ENCODE assay signal across 12 mouse cellular contexts in genomic region chr5:120568964-120569363, GRCm38 (mm10). TPM values are rescaled to one million over a fixed set of nuclear protein-coding genes. Genes with fewer than 3 reads are reported as not detected.
DNase-seq lines count a peak whose midpoint lies in the region; ATAC-seq and TF ChIP-seq lines count a peak whose summit lies in the region.
"Had no signal": no experiment of that assay in that cellular context is flagged by ENCODE, and none has a peak within 500 bp of the region (broad histone marks: within the 10 kb centered on the region; RNA-seq: fewer than 3 reads in every experiment).

No protein-coding gene starts in this region.

- 80% methylated on average over 4 of the region's 4 CpGs for WGBS in lung, embryonic 15.5 days
- 77% methylated on average over 4 of the region's 4 CpGs for WGBS in limb, embryonic 14.5 days
- 78% methylated on average over 4 of the region's 4 CpGs for WGBS in stomach, embryonic 15.5 days

- no peaks in the 10 kb centered on the region for H3K36me3 ChIP-seq in lung, embryonic 15.5 days
- no peaks in the 10 kb centered on the region for H3K36me3 ChIP-seq in limb, embryonic 14.5 days (ENCODE audit: control insufficient read depth, insufficient read depth, low read length)
- H3K36me3 ChIP-seq in stomach, embryonic 15.5 days, result no peaks in the 10 kb centered on the region

- H3K27me3 ChIP-seq in lung, embryonic 15.5 days, result no peaks in the 10 kb centered on the region
- no peaks in the 10 kb centered on the region for H3K27me3 ChIP-seq in limb, embryonic 14.5 days (ENCODE audit: control insufficient read depth, insufficient read depth, low read length)
- H3K27me3 ChIP-seq in stomach, embryonic 15.5 days (replicated peaks), result no peaks in the 10 kb centered on the region

- H3K4me2 ChIP-seq in lung, embryonic 15.5 days, result no peak overlapping the region
- no peak overlapping the region for H3K4me2 ChIP-seq in limb, embryonic 14.5 days (replicated peaks; ENCODE audit: low read depth, low read length, severe bottlenecking)
- no peak overlapping the region for H3K4me2 ChIP-seq in stomach, embryonic 15.5 days

- peak overlapping the region; percentile 16; the same call in 1 of the 2 replicates for H3K27ac ChIP-seq in lung, embryonic 15.5 days
- H3K27ac ChIP-seq in limb, embryonic 14.5 days (replicated peaks; ENCODE audit: low read depth, low read length), result peak overlapping the region; percentile 84
- H3K27ac ChIP-seq in stomach, embryonic 15.5 days, result 0 out of 2 replicates have a peak overlapping the region, but pooled peaks have one; percentile 77

- peaks cover 84% of the 10 kb centered on the region for H3K4me1 ChIP-seq in lung, embryonic 15.5 days
- peaks cover 81% of the 10 kb centered on the region for H3K4me1 ChIP-seq in limb, embryonic 14.5 days (ENCODE audit: control insufficient read depth, insufficient read depth, low read length)
- H3K4me1 ChIP-seq in stomach, embryonic 15.5 days, result peaks cover 75% of the 10 kb centered on the region

- no peak overlapping the region for H3K9ac ChIP-seq in lung, embryonic 15.5 days
- H3K9ac ChIP-seq in limb, embryonic 14.5 days (ENCODE audit: low read depth, low read length, severe bottlenecking), result no peak overlapping the region
- no peak overlapping the region for H3K9ac ChIP-seq in stomach, embryonic 15.5 days

- no peak for TF ChIP-seq POLR2A in limb, embryonic 14.5 days (IDR thresholded peaks at IDR 0.05; ENCODE audit: borderline replicate concordance, extremely low read depth, insufficient read depth, insufficient read length)

- peak; percentile 60 for DNase-seq in adrenal gland, adult 2 months
- no peak for DNase-seq in adrenal gland, adult 8-10 months
- DNase-seq in lung, postnatal 14 days, result no peak
- DNase-seq in limb, embryonic 14.5 days (ENCODE audit: low spot score), result no peak
- DNase-seq in embryo, embryonic 11 days, result no peak
- no peak for DNase-seq in urinary bladder, postnatal 14 days (ENCODE audit: low spot score)
- DNase-seq: heart, postnatal 14 days; kidney, postnatal 36 days; spleen, adult 18-20 months had no signal

- no peak overlapping the region for H3K4me3 ChIP-seq in lung, embryonic 15.5 days
- H3K4me3 ChIP-seq in limb, embryonic 14.5 days (replicated peaks; ENCODE audit: low read length), result no peak overlapping the region
- no peak overlapping the region for H3K4me3 ChIP-seq in stomach, embryonic 15.5 days (replicated peaks)

- ATAC-seq in lung, embryonic 15.5 days (ENCODE audit: borderline replicate concordance, extremely low read depth, low FRiP score, low TSS enrichment), result no peak
- ATAC-seq in limb, embryonic 14.5 days (ENCODE audit: low FRiP score, low read depth), result no peak
- no peak for ATAC-seq in stomach, embryonic 15.5 days (ENCODE audit: insufficient read depth, low FRiP score, low read depth)

- no peaks in the 10 kb centered on the region for H3K9me3 ChIP-seq in lung, embryonic 15.5 days
- H3K9me3 ChIP-seq in limb, embryonic 14.5 days (ENCODE audit: control insufficient read depth, low read length), result no peaks in the 10 kb centered on the region
- no peaks in the 10 kb centered on the region for H3K9me3 ChIP-seq in stomach, embryonic 15.5 days

RNA-seq across cellular contexts. Expression of gene Tpcn1, which starts 19.5 kb away (rescaled TPM):
- total RNA-seq in adrenal gland, adult 2 months (2021), result 10 to 100 TPM; 38.1 to 51.3 TPM
- polyA plus RNA-seq in adrenal gland, adult 2 months (2012; rRNA removed), result 48.9 and 59.8 TPM in 2 replicates
- total RNA-seq in adrenal gland, adult 8-10 months (2022), result 10 to 100 TPM; 33.9 to 44.5 (median 40.0) TPM
- 18.6 and 20.3 TPM in 2 replicates for polyA plus RNA-seq in lung, embryonic 15.5 days (2015; fragmentation: Nextera tagmentation; extraction: Ambion mirVana)
- 47.1 and 64.9 TPM in 2 replicates for polyA plus RNA-seq in limb, embryonic 14.5 days (2012; rRNA removed)
- 24.3 and 25.2 TPM in 2 replicates for polyA plus RNA-seq in limb, embryonic 14.5 days (2014; fragmentation: Nextera tagmentation; extraction: Ambion mirVana)
- 25.5 and 25.7 TPM in 2 replicates for polyA plus RNA-seq in stomach, embryonic 15.5 days (2015; fragmentation: Nextera tagmentation; extraction: Ambion mirVana)

RNA-seq across cellular contexts. Expression of gene Iqcd, which starts 19.9 kb away (rescaled TPM):
- total RNA-seq in adrenal gland, adult 2 months (2021), result under 1 TPM; 0.29 to 0.55 TPM
- polyA plus RNA-seq in adrenal gland, adult 2 months (2012; rRNA removed), result 0.29 and 0.49 TPM in 2 replicates
- total RNA-seq in adrenal gland, adult 8-10 months (2022), result 1 to 10 TPM in 2 of 4 experiments, under 1 TPM in 2; 0.42 to 1.8 (median 1.1) TPM
- polyA plus RNA-seq in lung, embryonic 15.5 days (2015; fragmentation: Nextera tagmentation; extraction: Ambion mirVana), result 0.34 and 0.64 TPM in 2 replicates
- polyA plus RNA-seq in limb, embryonic 14.5 days (2012; rRNA removed), result 0.90 and 1.4 TPM in 2 replicates
- polyA plus RNA-seq in limb, embryonic 14.5 days (2014; fragmentation: Nextera tagmentation; extraction: Ambion mirVana), result 0.12 and 0.43 TPM in 2 replicates
- polyA plus RNA-seq in stomach, embryonic 15.5 days (2015; fragmentation: Nextera tagmentation; extraction: Ambion mirVana), result 0.40 and 0.69 TPM in 2 replicates
- total RNA-seq: ES-E14 had no signal

RNA-seq across cellular contexts. Expression of gene Rita1, which starts 43.4 kb away (rescaled TPM):
- total RNA-seq in adrenal gland, adult 2 months (2021), result 10 to 100 TPM; 11.6 to 22.7 TPM
- polyA plus RNA-seq in adrenal gland, adult 2 months (2012; rRNA removed), result 32.5 and 33.5 TPM in 2 replicates
- 10 to 100 TPM; 17.0 to 30.2 (median 22.3) TPM for total RNA-seq in adrenal gland, adult 8-10 months (2022)
- 11.1 and 11.6 TPM in 2 replicates for polyA plus RNA-seq in lung, embryonic 15.5 days (2015; fragmentation: Nextera tagmentation; extraction: Ambion mirVana)
- 25.4 TPM in 2 replicates for polyA plus RNA-seq in limb, embryonic 14.5 days (2012; rRNA removed)
- polyA plus RNA-seq in limb, embryonic 14.5 days (2014; fragmentation: Nextera tagmentation; extraction: Ambion mirVana), result 10.2 and 11.6 TPM in 2 replicates
- 10.4 and 11.4 TPM in 2 replicates for polyA plus RNA-seq in stomach, embryonic 15.5 days (2015; fragmentation: Nextera tagmentation; extraction: Ambion mirVana)

RNA-seq across cellular contexts. Expression of gene Ddx54, which starts 43.6 kb away (rescaled TPM):
- total RNA-seq in adrenal gland, adult 2 months (2021), result 10 to 100 TPM; 46.8 to 49.5 TPM
- 42.7 and 49.6 TPM in 2 replicates for polyA plus RNA-seq in adrenal gland, adult 2 months (2012; rRNA removed)
- total RNA-seq in adrenal gland, adult 8-10 months (2022), result 10 to 100 TPM; 44.1 to 57.3 (median 56.5) TPM
- polyA plus RNA-seq in lung, embryonic 15.5 days (2015; fragmentation: Nextera tagmentation; extraction: Ambion mirVana), result 37.8 and 41.1 TPM in 2 replicates
- 36.1 and 42.1 TPM in 2 replicates for polyA plus RNA-seq in limb, embryonic 14.5 days (2012; rRNA removed)
- polyA plus RNA-seq in limb, embryonic 14.5 days (2014; fragmentation: Nextera tagmentation; extraction: Ambion mirVana), result 34.1 and 35.1 TPM in 2 replicates
- polyA plus RNA-seq in stomach, embryonic 15.5 days (2015; fragmentation: Nextera tagmentation; extraction: Ambion mirVana), result 41.8 and 44.9 TPM in 2 replicates

RNA-seq across cellular contexts. Expression of gene Slc8b1, which starts 58.0 kb away (rescaled TPM):
- total RNA-seq in adrenal gland, adult 2 months (2021), result 10 to 100 TPM; 25.5 to 46.3 TPM
- 40.1 and 49.3 TPM in 2 replicates for polyA plus RNA-seq in adrenal gland, adult 2 months (2012; rRNA removed)
- 10 to 100 TPM; 29.5 to 36.7 (median 34.1) TPM for total RNA-seq in adrenal gland, adult 8-10 months (2022)
- polyA plus RNA-seq in lung, embryonic 15.5 days (2015; fragmentation: Nextera tagmentation; extraction: Ambion mirVana), result 6.6 and 6.7 TPM in 2 replicates
- polyA plus RNA-seq in limb, embryonic 14.5 days (2012; rRNA removed), result 13.2 and 15.4 TPM in 2 replicates
- polyA plus RNA-seq in limb, embryonic 14.5 days (2014; fragmentation: Nextera tagmentation; extraction: Ambion mirVana), result 3.7 and 5.6 TPM in 2 replicates
- 6.2 and 8.3 TPM in 2 replicates for polyA plus RNA-seq in stomach, embryonic 15.5 days (2015; fragmentation: Nextera tagmentation; extraction: Ambion mirVana)

Comparison
In these comparisons a context has a peak if more than half of its experiments do, and no peak if none do; other contexts are left out.
1. H3K27ac ChIP-seq: peak in every context shown above with its lines; median percentile 84 in limb, embryonic 14.5 days; 77 in stomach, embryonic 15.5 days; 16 in lung, embryonic 15.5 days.